9 mouse cellular contexts compared by ENCODE assay signal in the genomic region with DNA sequence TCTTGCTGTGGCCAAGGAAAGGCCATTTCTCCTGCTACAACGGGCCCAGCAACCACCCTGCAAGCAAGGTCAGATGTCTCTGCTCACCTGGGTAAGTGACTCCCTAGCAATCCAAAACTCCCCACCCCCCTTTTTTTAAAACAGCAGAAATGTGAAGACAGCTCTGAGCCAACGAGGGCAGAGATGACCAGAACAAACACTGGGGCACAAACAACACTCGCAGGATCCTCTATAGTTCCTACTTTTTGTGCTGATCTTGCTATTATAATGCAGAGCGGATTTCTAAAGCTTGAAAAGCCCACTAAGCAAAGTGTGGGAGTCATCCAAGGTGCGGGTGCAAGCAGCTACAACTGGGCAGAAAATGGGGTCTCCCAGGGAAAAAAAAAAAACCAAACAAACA. TPM values are rescaled to one million over a fixed set of nuclear protein-coding genes. Genes with fewer than 3 reads are reported as not detected.
DNase-seq lines count a peak whose midpoint lies in the region; ATAC-seq lines count a peak whose summit lies in the region.
"Had no signal": no experiment of that assay in that cellular context is flagged by ENCODE, and none has a peak within 500 bp of the region (broad histone marks: within the 10 kb centered on the region; RNA-seq: fewer than 3 reads in every experiment).

No protein-coding gene starts in this region.

- H3K4me2 ChIP-seq in kidney, embryonic 14.5 days (replicated peaks; ENCODE audit: low read depth, low read length) = peak overlapping the region; percentile 89
- H3K4me2 ChIP-seq in hindbrain, embryonic 15.5 days = peak overlapping the region; percentile 87
- peak overlapping the region; percentile 65 for H3K4me2 ChIP-seq in midbrain, embryonic 13.5 days (replicated peaks)

- peaks cover 18% of the 10 kb centered on the region for H3K4me1 ChIP-seq in kidney, embryonic 14.5 days (ENCODE audit: control insufficient read depth, insufficient read depth, low read length)
- peaks cover 27% of the 10 kb centered on the region for H3K4me1 ChIP-seq in brown adipose tissue, adult 24 weeks (ENCODE audit: control insufficient read depth, insufficient read depth, insufficient read length, low read length)
- H3K4me1 ChIP-seq in hindbrain, embryonic 15.5 days (replicated peaks) = peaks cover 31% of the 10 kb centered on the region
- peaks cover 33% of the 10 kb centered on the region for H3K4me1 ChIP-seq in midbrain, embryonic 13.5 days (replicated peaks)

- H3K27ac ChIP-seq in kidney, embryonic 14.5 days (ENCODE audit: low read depth, low read length) = peak overlapping the region; percentile 82; the same call in 1 of the 2 replicates
- peak overlapping the region; percentile 95 for H3K27ac ChIP-seq in brown adipose tissue, adult 24 weeks (replicated peaks; ENCODE audit: low read depth, low read length)
- peak overlapping the region; percentile 90; the same call in 1 of the 2 replicates for H3K27ac ChIP-seq in hindbrain, embryonic 15.5 days (replicated peaks)
- no peak overlapping the region for H3K27ac ChIP-seq in midbrain, embryonic 13.5 days

- peak overlapping the region; percentile 86 for H3K9ac ChIP-seq in kidney, embryonic 14.5 days (ENCODE audit: low read depth, low read length)
- H3K9ac ChIP-seq in hindbrain, embryonic 15.5 days = peak overlapping the region; percentile 95
- H3K9ac ChIP-seq in midbrain, embryonic 13.5 days (replicated peaks) = peak overlapping the region; percentile 89; the same call in 1 of the 2 replicates

- H3K36me3 ChIP-seq in kidney, embryonic 14.5 days (ENCODE audit: control insufficient read depth, insufficient read depth, low read length) = no peaks in the 10 kb centered on the region
- H3K36me3 ChIP-seq in hindbrain, embryonic 15.5 days = no peaks in the 10 kb centered on the region
- no peaks in the 10 kb centered on the region for H3K36me3 ChIP-seq in midbrain, embryonic 13.5 days

- H3K9me3 ChIP-seq in kidney, embryonic 14.5 days (ENCODE audit: control insufficient read depth, low read length) = no peaks in the 10 kb centered on the region
- H3K9me3 ChIP-seq in hindbrain, embryonic 15.5 days = no peaks in the 10 kb centered on the region
- H3K9me3 ChIP-seq in midbrain, embryonic 13.5 days = no peaks in the 10 kb centered on the region

- WGBS in kidney, embryonic 14.5 days = 49% methylated on average over 5 of the region's 5 CpGs
- WGBS in hindbrain, embryonic 15.5 days = 52% methylated on average over 5 of the region's 5 CpGs
- WGBS in midbrain, embryonic 13.5 days = 52% methylated on average over 5 of the region's 5 CpGs

- DNase-seq in kidney, postnatal 14 days = no peak
- DNase-seq in Muller cell, postnatal 12 days (ENCODE audit: inconsistent ontology term) = no peak
- DNase-seq in layer of hippocampus, postnatal 14 days (ENCODE audit: low spot score in 2 of 2) = no peak

- no peak for ATAC-seq in kidney, embryonic 14.5 days (ENCODE audit: low FRiP score, low TSS enrichment)
- ATAC-seq in hindbrain, embryonic 15.5 days (ENCODE audit: low FRiP score, low read depth) = no peak
- no peak for ATAC-seq in midbrain, embryonic 13.5 days
- no peak for ATAC-seq in inflammation-experienced regulatory T-cells, adult 6 months

- peak overlapping the region; percentile 53; the same call in 1 of the 2 replicates for H3K4me3 ChIP-seq in kidney, embryonic 14.5 days (ENCODE audit: low read length)
- peak overlapping the region; percentile 74 for H3K4me3 ChIP-seq in brown adipose tissue, adult 24 weeks (ENCODE audit: insufficient read depth, low read depth, low read length)
- peak overlapping the region; percentile 81 for H3K4me3 ChIP-seq in hindbrain, embryonic 15.5 days
- H3K4me3 ChIP-seq in midbrain, embryonic 13.5 days (replicated peaks) = peak overlapping the region; percentile 59; the same call in 1 of the 2 replicates

- no peaks in the 10 kb centered on the region for H3K27me3 ChIP-seq in kidney, embryonic 14.5 days (ENCODE audit: control insufficient read depth, insufficient read depth, low read length)
- H3K27me3 ChIP-seq in hindbrain, embryonic 15.5 days = no peaks in the 10 kb centered on the region
- no peaks in the 10 kb centered on the region for H3K27me3 ChIP-seq in midbrain, embryonic 13.5 days

RNA-seq across cellular contexts. Expression of a gene that starts 6.4 kb away (rescaled TPM):
- 2.7 and 3.1 TPM in 2 replicates for polyA plus RNA-seq in kidney, embryonic 14.5 days (2014; fragmentation: Nextera tagmentation; extraction: Ambion mirVana)
- polyA plus RNA-seq in brown adipose tissue, adult 24 weeks (2012; ENCODE audit: insufficient read depth, insufficient read length, missing spikeins) = 18.1 and 19.7 TPM in 2 replicates
- 2.6 and 2.9 TPM in 2 replicates for polyA plus RNA-seq in hindbrain, embryonic 15.5 days (2015; fragmentation: Nextera tagmentation; extraction: Ambion mirVana)
- polyA plus RNA-seq in midbrain, embryonic 13.5 days (2015; fragmentation: Nextera tagmentation; extraction: Ambion mirVana) = 1.7 TPM in 2 replicates
- total RNA-seq in layer of hippocampus, postnatal 14 days (2021) = 10 to 100 TPM; 10.1 to 11.8 TPM
- 1 to 10 TPM; 3.9 to 5.8 (median 5.2) TPM for polyA plus RNA-seq in inflammation-experienced regulatory T-cells, adult 6 months (2017; shearing (Covaris generic))

RNA-seq across cellular contexts. Expression of a gene that starts 18.7 kb away (rescaled TPM):
- not detected in 2 replicates for polyA plus RNA-seq in kidney, embryonic 14.5 days (2014; fragmentation: Nextera tagmentation; extraction: Ambion mirVana)
- not detected in 2 replicates for polyA plus RNA-seq in brown adipose tissue, adult 24 weeks (2012; ENCODE audit: insufficient read depth, insufficient read length, missing spikeins)
- not detected in 2 replicates for polyA plus RNA-seq in hindbrain, embryonic 15.5 days (2015; fragmentation: Nextera tagmentation; extraction: Ambion mirVana)
- polyA plus RNA-seq in midbrain, embryonic 13.5 days (2015; fragmentation: Nextera tagmentation; extraction: Ambion mirVana) = not detected in 2 replicates
- not detected for total RNA-seq in layer of hippocampus, postnatal 14 days (2021)
- not detected for polyA plus RNA-seq in inflammation-experienced regulatory T-cells, adult 6 months (2017; shearing (Covaris generic))
- total RNA-seq: left cerebral cortex, adult 8-10 months had no signal

RNA-seq across cellular contexts. Expression of a gene that starts 19.9 kb away (rescaled TPM):
- 105 and 119 TPM in 2 replicates for polyA plus RNA-seq in kidney, embryonic 14.5 days (2014; fragmentation: Nextera tagmentation; extraction: Ambion mirVana)
- 250 and 278 TPM in 2 replicates for polyA plus RNA-seq in brown adipose tissue, adult 24 weeks (2012; ENCODE audit: insufficient read depth, insufficient read length, missing spikeins)
- polyA plus RNA-seq in hindbrain, embryonic 15.5 days (2015; fragmentation: Nextera tagmentation; extraction: Ambion mirVana) = 91.9 and 98.8 TPM in 2 replicates
- 120 and 131 TPM in 2 replicates for polyA plus RNA-seq in midbrain, embryonic 13.5 days (2015; fragmentation: Nextera tagmentation; extraction: Ambion mirVana)
- 10 to 100 TPM; 73.6 to 79.4 TPM for total RNA-seq in layer of hippocampus, postnatal 14 days (2021)
- 10 to 100 TPM; 52.5 to 66.7 (median 65.2) TPM for polyA plus RNA-seq in inflammation-experienced regulatory T-cells, adult 6 months (2017; shearing (Covaris generic))

RNA-seq across cellular contexts. Expression of a gene that starts 34.0 kb away (rescaled TPM):
- polyA plus RNA-seq in kidney, embryonic 14.5 days (2014; fragmentation: Nextera tagmentation; extraction: Ambion mirVana) = 0.47 and 0.77 TPM in 2 replicates
- polyA plus RNA-seq in brown adipose tissue, adult 24 weeks (2012; ENCODE audit: insufficient read depth, insufficient read length, missing spikeins) = 1.3 TPM in 1 of 2 replicates, not detected in the other
- 0.22 and 0.43 TPM in 2 replicates for polyA plus RNA-seq in hindbrain, embryonic 15.5 days (2015; fragmentation: Nextera tagmentation; extraction: Ambion mirVana)
- 0.13 TPM in 1 of 2 replicates, not detected in the other for polyA plus RNA-seq in midbrain, embryonic 13.5 days (2015; fragmentation: Nextera tagmentation; extraction: Ambion mirVana)
- total RNA-seq in layer of hippocampus, postnatal 14 days (2021) = under 1 TPM; 0.17 to 0.21 TPM
- polyA plus RNA-seq in inflammation-experienced regulatory T-cells, adult 6 months (2017; shearing (Covaris generic)) = not detected

RNA-seq across cellular contexts. Expression of a gene that starts 45.7 kb away (rescaled TPM):
- 0.89 and 1.2 TPM in 2 replicates for polyA plus RNA-seq in kidney, embryonic 14.5 days (2014; fragmentation: Nextera tagmentation; extraction: Ambion mirVana)
- 14.9 and 20.4 TPM in 2 replicates for polyA plus RNA-seq in brown adipose tissue, adult 24 weeks (2012; ENCODE audit: insufficient read depth, insufficient read length, missing spikeins)
- 124 and 132 TPM in 2 replicates for polyA plus RNA-seq in hindbrain, embryonic 15.5 days (2015; fragmentation: Nextera tagmentation; extraction: Ambion mirVana)
- 13.8 and 14.5 TPM in 2 replicates for polyA plus RNA-seq in midbrain, embryonic 13.5 days (2015; fragmentation: Nextera tagmentation; extraction: Ambion mirVana)
- 100 to 1,000 TPM; 263 to 264 TPM for total RNA-seq in layer of hippocampus, postnatal 14 days (2021)
- 10 to 100 TPM in 1 of 3 experiments, 1 to 10 TPM in 2; 3.0 to 13.5 (median 3.7) TPM for polyA plus RNA-seq in inflammation-experienced regulatory T-cells, adult 6 months (2017; shearing (Covaris generic))
